Mouse (Mus musculus) forebrain, embryonic 12.5 days (tissue): ENCODE measurements around the gene Omd. TPM values are rescaled to one million over a fixed set of nuclear protein-coding genes. Genes with fewer than 3 reads are reported as not detected.
"Not testable (repeated sequence)": the region's sequence is repeated elsewhere in the genome, so short reads cannot be mapped to it uniquely, and the experiment has no call there.

Source experiments
- ATAC-seq: fragments of 200-750 bp; cut with Nextera tagmentation; 2 replicates; pipeline ENCODE4 v1.8.0; 2017; ENCODE audit warnings: moderate TSS enrichment; ENCODE audit not compliant: low FRiP score
- H3K27ac ChIP-seq: fragments of 300-500 bp; sonication (generic); 2 replicates; pipeline ENCODE4 v1.5.1; 2016; ENCODE audit warnings: mild to moderate bottlenecking
- H3K27me3 ChIP-seq: fragments of 300-500 bp; sonication (generic); 2 replicates; pipeline ENCODE4 v1.6.1; 2016; ENCODE audit warnings: mild to moderate bottlenecking
- H3K36me3 ChIP-seq: fragments of 300-500 bp; sonication (generic); replicated peaks from 2 replicates; pipeline ENCODE4 v1.6.1; 2016; ENCODE audit warnings: mild to moderate bottlenecking
- H3K4me1 ChIP-seq: fragments of 300-500 bp; sonication (generic); 2 replicates; pipeline ENCODE4 v1.6.1; 2016
- H3K4me2 ChIP-seq: fragments of 300-500 bp; sonication (generic); 2 replicates; pipeline ENCODE4 v1.6.1; 2016; ENCODE audit warnings: mild to moderate bottlenecking, moderate library complexity
- H3K4me3 ChIP-seq: fragments of 300-500 bp; sonication (generic); replicated peaks from 2 replicates; pipeline ENCODE4 v1.5.1; 2016; ENCODE audit warnings: mild to moderate bottlenecking
- H3K9ac ChIP-seq: fragments of 300-500 bp; sonication (generic); 2 replicates; pipeline ENCODE4 v1.6.1; 2016; ENCODE audit warnings: mild to moderate bottlenecking
- H3K9me3 ChIP-seq: fragments of 300-500 bp; sonication (generic); 2 replicates; pipeline ENCODE4 v1.6.1; 2016
- whole genome bisulfite sequencing: fragments of 180-500 bp; shearing (Covaris S2); methylation state at CpG from one replicate; pipeline ENCODE4 v1.1.7; 2016; 5-methylcytosine and 5-hydroxymethylcytosine counted together
- polyA plus RNA-seq: library from polyadenylated mRNA; unstranded; fragments of >200 nt; fragmentation: Nextera tagmentation; extraction: Ambion mirVana; gene quantifications from 2 replicates; pipeline ENCODE4 v1.2.1, GENCODE M21; 2016

Gene Omd
- polyA plus RNA-seq, 1 experiment from 2014 or later: 1.0 TPM

- no peak for ATAC-seq
- WGBS: 74% methylated on average over 2 of the region's 2 CpGs
- no peak overlapping the region for H3K4me3 ChIP-seq
- H3K9me3 ChIP-seq: no peaks in the 10 kb centered on the region
- H3K27ac ChIP-seq: no peak overlapping the region
- H3K4me2 ChIP-seq: no peak overlapping the region
- H3K9ac ChIP-seq: no peak overlapping the region
- no peaks in the 10 kb centered on the region for H3K4me1 ChIP-seq
- no peaks in the 10 kb centered on the region for H3K27me3 ChIP-seq
- H3K36me3 ChIP-seq: no peaks in the 10 kb centered on the region
Measured at GRCm38 (mm10) chr13:49560886-49561285, 21.4 kb upstream of the Omd start.

GRCm38 (mm10) chr13:49564347-49564746 is 17.9 kb upstream of the Omd start:
- no peak for ATAC-seq
- Histone ChIP-seq H3K36me3 (no peaks in the 10 kb centered on the region), H3K9me3 (no peaks in the 10 kb centered on the region), H3K4me3 (no peak overlapping the region), H3K4me2 (no peak overlapping the region), H3K9ac (no peak overlapping the region), H3K4me1 (no peaks in the 10 kb centered on the region), H3K27ac (no peak overlapping the region), H3K27me3 (no peaks in the 10 kb centered on the region)
- WGBS: 76% methylated on average over 1 of the region's 1 CpGs

- H3K27ac ChIP-seq: no peak overlapping the region
- no peak overlapping the region for H3K9ac ChIP-seq
- H3K4me1 ChIP-seq: no peaks in the 10 kb centered on the region
- ATAC-seq: no peak
- no peaks in the 10 kb centered on the region for H3K36me3 ChIP-seq
- H3K4me2 ChIP-seq: no peak overlapping the region
- WGBS: 74% methylated on average over 3 of the region's 3 CpGs
- no peaks in the 10 kb centered on the region for H3K9me3 ChIP-seq
- no peaks in the 10 kb centered on the region for H3K27me3 ChIP-seq
- H3K4me3 ChIP-seq: no peak overlapping the region
Measured at GRCm38 (mm10) chr13:49570371-49570770, 11.9 kb upstream of the Omd start.

GRCm38 (mm10) chr13:49571418-49571817 is 10.8 kb upstream of the Omd start:
- 89% methylated on average over 2 of the region's 2 CpGs for WGBS
- no peak overlapping the region for H3K9ac ChIP-seq
- no peaks in the 10 kb centered on the region for H3K9me3 ChIP-seq
- no peaks in the 10 kb centered on the region for H3K27me3 ChIP-seq
- H3K4me3 ChIP-seq: no peak overlapping the region
- no peak overlapping the region for H3K27ac ChIP-seq
- no peak for ATAC-seq
- no peaks in the 10 kb centered on the region for H3K36me3 ChIP-seq
- H3K4me1 ChIP-seq: no peaks in the 10 kb centered on the region
- H3K4me2 ChIP-seq: no peak overlapping the region

- no peak overlapping the region for H3K4me3 ChIP-seq
- ATAC-seq: no peak
Measured at GRCm38 (mm10) chr13:49583859-49584258, 1.6 kb downstream of the Omd start.

GRCm38 (mm10) chr13:49584307-49585005 is 2.2 kb downstream of the Omd start:
- H3K4me2 ChIP-seq: no peak overlapping the region
- H3K4me1 ChIP-seq: no peaks in the 10 kb centered on the region
- no peaks in the 10 kb centered on the region for H3K36me3 ChIP-seq
- 84% methylated on average over 8 of the region's 8 CpGs for WGBS
- no peaks in the 10 kb centered on the region for H3K27me3 ChIP-seq
- no peaks in the 10 kb centered on the region for H3K9me3 ChIP-seq
- ATAC-seq: no peak
- H3K4me3 ChIP-seq: no peak overlapping the region
- no peak overlapping the region for H3K27ac ChIP-seq
- no peak overlapping the region for H3K9ac ChIP-seq

More at GRCm38 (mm10) chr13:49583859-49584258, 1.6 kb downstream of the Omd start:
- H3K9me3 ChIP-seq: no peaks in the 10 kb centered on the region
- H3K36me3 ChIP-seq: no peaks in the 10 kb centered on the region
- no peaks in the 10 kb centered on the region for H3K27me3 ChIP-seq
- H3K4me2 ChIP-seq: no peak overlapping the region
- H3K9ac ChIP-seq: no peak overlapping the region
- no peaks in the 10 kb centered on the region for H3K4me1 ChIP-seq
- H3K27ac ChIP-seq: no peak overlapping the region

GRCm38 (mm10) chr13:49586062-49586461 is 3.8 kb downstream of the Omd start:
- Histone ChIP-seq H3K36me3 (no peaks in the 10 kb centered on the region), H3K27ac (no peak overlapping the region), H3K4me1 (no peaks in the 10 kb centered on the region), H3K4me3 (no peak overlapping the region), H3K27me3 (no peaks in the 10 kb centered on the region), H3K9me3 (no peaks in the 10 kb centered on the region), H3K9ac (no peak overlapping the region), H3K4me2 (no peak overlapping the region)
- no peak for ATAC-seq
- WGBS: 94% methylated on average over 6 of the region's 6 CpGs

- 16% methylated on average over 2 of the region's 2 CpGs for WGBS
- H3K4me2 ChIP-seq, H3K36me3 ChIP-seq, H3K27ac ChIP-seq, ATAC-seq, H3K9me3 ChIP-seq, H3K9ac ChIP-seq, H3K4me3 ChIP-seq, H3K27me3 ChIP-seq, H3K4me1 ChIP-seq: not testable (repeated sequence)
Measured at GRCm38 (mm10) chr13:49602541-49602940, 20.3 kb downstream of the Omd start.

GRCm38 (mm10) chr13:49603603-49604002 is 21.3 kb downstream of the Omd start:
- no peak for ATAC-seq
- H3K9ac ChIP-seq: no peak overlapping the region
- no peaks in the 10 kb centered on the region for H3K9me3 ChIP-seq
- no peaks in the 10 kb centered on the region for H3K27me3 ChIP-seq
- H3K4me2 ChIP-seq: no peak overlapping the region
- no peak overlapping the region for H3K27ac ChIP-seq
- no peak overlapping the region for H3K4me3 ChIP-seq
- H3K36me3 ChIP-seq: no peaks in the 10 kb centered on the region
- H3K4me1 ChIP-seq: no peaks in the 10 kb centered on the region

GRCm38 (mm10) chr13:49607714-49608113 is 25.5 kb downstream of the Omd start, which contains the start of gene Ogn:
Gene Ogn, plus strand, starts transcription at chr13:49608046.
- no peaks in the 10 kb centered on the region for H3K9me3 ChIP-seq
- ATAC-seq: no peak
- no peak within 1 kb of the TSS for H3K4me3 ChIP-seq
- H3K36me3 ChIP-seq: no peaks in the 10 kb centered on the region
- H3K27me3 ChIP-seq: no peaks in the 10 kb centered on the region
- H3K27ac ChIP-seq: no peak within 1 kb of the TSS
- 69% methylated on average over 4 of the region's 4 CpGs for WGBS
- H3K9ac ChIP-seq: no peak within 1 kb of the TSS
- H3K4me1 ChIP-seq: no peaks in the 10 kb centered on the region
- no peak within 1 kb of the TSS for H3K4me2 ChIP-seq

- no peak overlapping the region for H3K4me2 ChIP-seq
- H3K9ac ChIP-seq: no peak overlapping the region
- H3K27ac ChIP-seq: no peak overlapping the region
- no peaks in the 10 kb centered on the region for H3K9me3 ChIP-seq
- no peak for ATAC-seq
- H3K4me3 ChIP-seq: no peak overlapping the region
- 82% methylated on average over 4 of the region's 4 CpGs for WGBS
- no peaks in the 10 kb centered on the region for H3K27me3 ChIP-seq
- H3K36me3 ChIP-seq: no peaks in the 10 kb centered on the region
- no peaks in the 10 kb centered on the region for H3K4me1 ChIP-seq
Measured at GRCm38 (mm10) chr13:49608589-49609322, 26.5 kb downstream of the Omd start.

- no peak overlapping the region for H3K4me3 ChIP-seq
- H3K9ac ChIP-seq: no peak overlapping the region
- no peak for ATAC-seq
- no peaks in the 10 kb centered on the region for H3K27me3 ChIP-seq
- H3K4me1 ChIP-seq: no peaks in the 10 kb centered on the region
- H3K36me3 ChIP-seq: no peaks in the 10 kb centered on the region
- 94% methylated on average over 3 of the region's 3 CpGs for WGBS
- H3K27ac ChIP-seq: no peak overlapping the region
- no peaks in the 10 kb centered on the region for H3K9me3 ChIP-seq
- no peak overlapping the region for H3K4me2 ChIP-seq
Measured at GRCm38 (mm10) chr13:49617021-49617420, 34.8 kb downstream of the Omd start.

- Histone ChIP-seq H3K27me3 (no peaks in the 10 kb centered on the region), H3K27ac (no peak overlapping the region), H3K36me3 (no peaks in the 10 kb centered on the region), H3K9me3 (no peaks in the 10 kb centered on the region), H3K4me1 (no peaks in the 10 kb centered on the region), H3K4me3 (no peak overlapping the region), H3K9ac (no peak overlapping the region), H3K4me2 (no peak overlapping the region)
- ATAC-seq: no peak
Measured at GRCm38 (mm10) chr13:49618365-49618764, 36.1 kb downstream of the Omd start.
